Mouse (Mus musculus) heart, adult 18-20 months (tissue): ENCODE measurements around the gene Ttll11. TPM values are rescaled to one million over a fixed set of nuclear protein-coding genes. Genes with fewer than 3 reads are reported as not detected.

ENCODE experiments used
- DNase-seq, 2 experiments: peaks; one replicate each; pipeline ENCODE4 v3.0.0; 2021 to 2022; ENCODE audit warnings: mixed read lengths in 1 of 2
- total RNA-seq, 2 experiments: library from RNA; stranded (reverse); gene quantifications; 2 replicates each; pipeline ENCODE4 v1.2.3; 2021

Ttll11 gene
- total RNA-seq, 2 experiments from 2014 or later = 1.1 to 1.9 TPM

- no peak for DNase-seq
These were observed 256.4 kb downstream of the Ttll11 start for GRCm38 (mm10) chr2:35723267-35723666.

GRCm38 (mm10) chr2:35722821-35723220 is 256.9 kb downstream of the Ttll11 start:
- no peak for DNase-seq

- no peak for DNase-seq
These were observed 258.8 kb downstream of the Ttll11 start for GRCm38 (mm10) chr2:35720956-35721355.

- no peak for DNase-seq
These were observed 259.2 kb downstream of the Ttll11 start for GRCm38 (mm10) chr2:35720550-35720949.

GRCm38 (mm10) chr2:35720104-35720503 is 259.6 kb downstream of the Ttll11 start:
- DNase-seq = peak in 1 of 2 experiments; percentile 76

GRCm38 (mm10) chr2:35719230-35720005 is 260.3 kb downstream of the Ttll11 start:
- DNase-seq = no peak

GRCm38 (mm10) chr2:35718662-35719061 is 261.1 kb downstream of the Ttll11 start:
- no peak for DNase-seq

GRCm38 (mm10) chr2:35718003-35718500 is 261.7 kb downstream of the Ttll11 start:
- no peak for DNase-seq

GRCm38 (mm10) chr2:35716175-35716574 is 263.5 kb downstream of the Ttll11 start:
- DNase-seq = no peak

- DNase-seq = no peak
These were observed 264.2 kb downstream of the Ttll11 start for GRCm38 (mm10) chr2:35715485-35715884.

GRCm38 (mm10) chr2:35714742-35715167 is 265.0 kb downstream of the Ttll11 start:
- peak; percentile 63 to 71 for DNase-seq

GRCm38 (mm10) chr2:35713460-35713859 is 266.3 kb downstream of the Ttll11 start:
- DNase-seq = no peak

GRCm38 (mm10) chr2:35712611-35713010 is 267.1 kb downstream of the Ttll11 start:
- no peak for DNase-seq

- DNase-seq = peak in 1 of 2 experiments; percentile 20
These were observed 276.5 kb downstream of the Ttll11 start for GRCm38 (mm10) chr2:35703241-35703640.

GRCm38 (mm10) chr2:35702608-35703007 is 277.1 kb downstream of the Ttll11 start:
- no peak for DNase-seq

GRCm38 (mm10) chr2:35702001-35702400 is 277.7 kb downstream of the Ttll11 start:
- peak; percentile 19 to 33 for DNase-seq

Other genes starting within 250 kb of the Ttll11 start
- gene Ndufa8, start 69.5 kb upstream of the Ttll11 start, total RNA-seq = 100 to 1,000 TPM; 687 to 800 TPM
- not detected for gene Morn5, start 69.5 kb upstream of the Ttll11 start, total RNA-seq
- gene Lhx6, start 125.5 kb upstream of the Ttll11 start, total RNA-seq = 1 to 10 TPM; 1.6 to 1.7 TPM
- gene Mrrf, start 156.5 kb upstream of the Ttll11 start, total RNA-seq = 10 to 100 TPM; 38.6 to 44.5 TPM
- gene Rbm18, start 156.9 kb upstream of the Ttll11 start, total RNA-seq = 10 to 100 TPM; 34.5 to 34.9 TPM